Mouse (Mus musculus) hindbrain, embryonic 13.5 days (tissue): ENCODE data around the gene Gpank1. TPM values are rescaled to one million over a fixed set of nuclear protein-coding genes. Genes with fewer than 3 reads are reported as not detected.
A peak's percentile ranks its signal among the peaks of the same experiment; 100 is the strongest.

Experiments used
- ATAC-seq: fragments of 200-750 bp; cut with Nextera tagmentation; 2 replicates; pipeline ENCODE4 v1.8.0; 2017; ENCODE audit warnings: moderate TSS enrichment; ENCODE audit not compliant: low FRiP score
- H3K27ac ChIP-seq: fragments of 300-500 bp; sonication (generic); 2 replicates; pipeline ENCODE4 v1.5.1; 2015; ENCODE audit warnings: inconsistent platforms, mild to moderate bottlenecking, moderate library complexity
- H3K27me3 ChIP-seq: fragments of 300-500 bp; sonication (generic); 2 replicates; pipeline ENCODE4 v1.6.1; 2015; ENCODE audit warnings: mild to moderate bottlenecking, inconsistent platforms
- H3K36me3 ChIP-seq: fragments of 300-500 bp; sonication (generic); 2 replicates; pipeline ENCODE4 v1.6.1; 2015; ENCODE audit warnings: mild to moderate bottlenecking, inconsistent platforms
- H3K4me1 ChIP-seq: fragments of 300-500 bp; sonication (generic); replicated peaks from 2 replicates; pipeline ENCODE4 v1.6.1; 2015; ENCODE audit warnings: inconsistent platforms
- H3K4me2 ChIP-seq: fragments of 300-500 bp; sonication (generic); 2 replicates; pipeline ENCODE4 v1.6.1; 2015; ENCODE audit warnings: inconsistent platforms, mild to moderate bottlenecking, moderate library complexity
- H3K4me3 ChIP-seq: fragments of 300-500 bp; sonication (generic); 2 replicates; pipeline ENCODE4 v1.5.1; 2015; ENCODE audit warnings: mild to moderate bottlenecking, inconsistent platforms
- H3K9ac ChIP-seq: fragments of 300-500 bp; sonication (generic); 2 replicates; pipeline ENCODE4 v1.6.1; 2015; ENCODE audit warnings: mild to moderate bottlenecking, inconsistent platforms
- H3K9me3 ChIP-seq: fragments of 300-500 bp; sonication (generic); 2 replicates; pipeline ENCODE4 v1.6.1; 2016; ENCODE audit warnings: inconsistent platforms
- WGBS: fragments of 180-500 bp; shearing (Covaris S2); methylation state at CpG from one replicate; pipeline ENCODE4 v1.1.7; 2015; 5-methylcytosine and 5-hydroxymethylcytosine counted together
- polyA plus RNA-seq: library from polyadenylated mRNA; unstranded; fragments of >200 nt; fragmentation: Nextera tagmentation; extraction: Ambion mirVana; gene quantifications from 2 replicates; pipeline ENCODE4 v1.2.1, GENCODE M21; 2015

Gpank1 gene
- polyA plus RNA-seq, 1 experiment from 2014 or later, result 21.6 TPM

DNA sequence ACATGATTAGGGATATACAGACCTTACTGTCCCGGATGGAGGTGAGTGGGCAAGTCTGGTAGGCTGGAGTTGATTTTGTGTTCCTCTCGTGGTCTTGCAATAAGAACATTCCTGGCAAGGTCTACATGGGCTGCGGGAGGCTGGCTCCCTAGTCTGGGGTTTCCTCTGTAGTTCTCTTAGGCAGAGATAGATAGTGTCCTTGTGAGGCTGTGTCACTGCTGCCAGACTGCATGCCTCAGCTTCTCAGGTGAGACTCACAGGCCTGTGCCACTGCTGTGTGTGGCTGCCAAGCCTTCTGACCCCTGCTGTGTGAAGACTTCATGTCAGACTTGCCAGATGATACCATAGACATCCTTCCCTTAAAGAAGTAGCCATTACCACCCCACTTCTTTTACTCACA lies 18.0 kb downstream of the Gpank1 start:
- 93% methylated on average over 3 of the region's 3 CpGs for WGBS
- ATAC-seq, result no peak
- Histone ChIP-seq H3K4me3 (no peak overlapping the region), H3K27ac (no peak overlapping the region), H3K4me1 (peaks cover 34% of the 10 kb centered on the region), H3K4me2 (no peak overlapping the region), H3K27me3 (no peaks in the 10 kb centered on the region), H3K9me3 (no peaks in the 10 kb centered on the region), H3K9ac (peak overlapping the region; percentile 43), H3K36me3 (peaks cover 61% of the 10 kb centered on the region)

DNA sequence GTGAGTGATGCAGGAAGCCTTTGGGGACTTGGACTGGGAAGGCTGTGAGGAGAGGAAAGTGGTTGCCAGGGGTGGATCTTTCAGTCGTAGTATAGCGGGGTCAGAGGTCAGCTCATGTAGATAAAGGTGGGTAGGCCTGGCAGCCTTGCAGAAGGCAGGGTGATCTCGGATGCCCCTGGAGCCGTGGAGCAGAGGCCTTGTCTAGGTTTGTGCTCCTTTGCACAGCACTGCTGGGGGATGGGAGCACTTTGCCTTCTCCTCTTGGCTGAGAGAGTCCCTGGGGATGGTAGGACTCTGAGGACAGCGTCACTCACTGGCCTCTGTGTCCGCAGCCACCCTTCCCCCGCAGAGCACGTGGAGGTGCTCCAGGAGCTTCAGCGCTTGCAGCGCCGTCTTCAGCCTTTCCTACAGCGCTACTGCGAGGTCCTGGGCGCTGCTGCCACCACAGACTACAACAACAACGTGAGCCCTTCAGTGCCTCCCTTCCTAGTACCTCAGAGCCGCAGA lies 19.3 kb downstream of the Gpank1 start:
- H3K9ac ChIP-seq, result no peak overlapping the region
- H3K9me3 ChIP-seq, result no peaks in the 10 kb centered on the region
- peaks cover 34% of the 10 kb centered on the region for H3K4me1 ChIP-seq
- no peaks in the 10 kb centered on the region for H3K27me3 ChIP-seq
- WGBS, result 79% methylated on average over 16 of the region's 16 CpGs
- H3K36me3 ChIP-seq, result peaks cover 74% of the 10 kb centered on the region
- H3K4me2 ChIP-seq, result no peak overlapping the region
- ATAC-seq, result no peak
- H3K27ac ChIP-seq, result no peak overlapping the region
- no peak overlapping the region for H3K4me3 ChIP-seq

DNA sequence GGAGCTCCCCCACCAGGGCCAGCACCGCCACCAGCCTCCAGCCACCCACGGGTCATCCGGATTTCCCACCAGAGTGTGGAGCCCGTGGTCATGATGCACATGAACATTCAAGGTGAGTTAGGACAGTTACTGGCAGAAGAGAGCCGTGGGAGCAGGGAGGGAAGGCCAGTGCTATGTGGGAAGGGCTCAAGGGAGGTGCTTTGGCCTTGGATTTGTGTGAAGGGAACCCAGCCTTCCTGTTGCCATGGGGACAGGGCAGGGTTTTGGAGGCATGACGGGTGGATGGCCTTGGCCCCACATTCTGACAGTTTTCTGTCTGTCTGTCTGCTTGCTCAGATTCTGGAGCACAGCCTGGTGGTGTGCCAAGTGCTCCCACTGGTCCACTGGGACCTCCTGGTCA lies 20.7 kb downstream of the Gpank1 start:
- peaks cover 88% of the 10 kb centered on the region for H3K36me3 ChIP-seq
- ATAC-seq, result no peak
- WGBS, result 90% methylated on average over 6 of the region's 6 CpGs
- H3K4me2 ChIP-seq, result no peak overlapping the region
- no peak overlapping the region for H3K4me3 ChIP-seq
- no peaks in the 10 kb centered on the region for H3K9me3 ChIP-seq
- H3K4me1 ChIP-seq, result peaks cover 24% of the 10 kb centered on the region
- H3K27ac ChIP-seq, result no peak overlapping the region
- no peak overlapping the region for H3K9ac ChIP-seq
- H3K27me3 ChIP-seq, result no peaks in the 10 kb centered on the region

DNA sequence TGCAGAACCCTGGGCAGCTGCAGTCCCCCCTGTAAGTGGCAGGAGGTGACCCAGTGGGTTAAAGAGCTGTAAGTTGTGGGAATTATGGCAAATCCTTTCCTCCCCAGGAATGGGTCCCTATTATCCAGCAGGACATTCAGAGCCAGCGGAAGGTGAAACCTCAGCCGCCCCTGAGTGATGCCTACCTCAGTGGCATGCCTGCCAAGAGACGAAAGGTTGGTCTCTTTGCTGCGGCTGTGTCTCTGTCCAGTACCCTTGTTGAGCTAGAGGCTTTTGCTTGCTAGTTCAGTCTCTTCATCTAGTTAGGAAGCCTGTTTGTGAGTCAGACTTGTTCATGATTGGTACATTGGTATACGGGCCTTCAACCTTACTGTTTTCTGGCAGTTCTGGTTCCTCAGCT lies 24.9 kb downstream of the Gpank1 start:
- WGBS, result 86% methylated on average over 5 of the region's 5 CpGs
- Histone ChIP-seq H3K4me2 (no peak overlapping the region), H3K27ac (no peak overlapping the region), H3K27me3 (no peaks in the 10 kb centered on the region), H3K4me1 (no peaks in the 10 kb centered on the region), H3K4me3 (no peak overlapping the region), H3K9ac (0 out of 2 replicates have a peak overlapping the region, but pooled peaks have one; percentile 24), H3K9me3 (no peaks in the 10 kb centered on the region), H3K36me3 (peaks cover 97% of the 10 kb centered on the region)
- ATAC-seq, result no peak

DNA sequence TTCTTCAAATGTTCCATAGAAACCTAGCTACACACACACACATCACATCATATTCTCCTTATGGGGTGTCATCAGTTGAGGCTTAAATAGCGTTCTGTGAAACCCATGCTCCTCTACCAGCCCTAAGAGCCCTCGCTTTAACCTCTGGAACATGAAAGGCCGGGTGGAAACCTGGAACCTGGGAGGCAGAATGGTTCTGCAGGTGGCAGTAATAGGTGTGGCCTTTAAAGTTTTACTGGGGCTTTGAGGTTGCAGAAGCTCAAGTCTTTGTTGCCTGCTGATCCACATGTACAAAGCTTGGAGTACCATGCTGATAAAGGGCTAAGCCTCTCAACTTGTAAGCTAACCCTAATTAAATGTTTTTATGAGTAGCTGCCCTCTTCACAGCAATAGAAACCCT lies 26.1 kb downstream of the Gpank1 start:
- WGBS, result 63% methylated on average over 3 of the region's 3 CpGs
- Histone ChIP-seq H3K36me3 (peaks cover 97% of the 10 kb centered on the region), H3K4me2 (no peak overlapping the region), H3K9me3 (no peaks in the 10 kb centered on the region), H3K4me1 (no peaks in the 10 kb centered on the region), H3K27ac (0 out of 2 replicates have a peak overlapping the region, but pooled peaks have one; percentile 72), H3K27me3 (no peaks in the 10 kb centered on the region), H3K4me3 (no peak overlapping the region), H3K9ac (no peak overlapping the region)
- ATAC-seq, result no peak

DNA sequence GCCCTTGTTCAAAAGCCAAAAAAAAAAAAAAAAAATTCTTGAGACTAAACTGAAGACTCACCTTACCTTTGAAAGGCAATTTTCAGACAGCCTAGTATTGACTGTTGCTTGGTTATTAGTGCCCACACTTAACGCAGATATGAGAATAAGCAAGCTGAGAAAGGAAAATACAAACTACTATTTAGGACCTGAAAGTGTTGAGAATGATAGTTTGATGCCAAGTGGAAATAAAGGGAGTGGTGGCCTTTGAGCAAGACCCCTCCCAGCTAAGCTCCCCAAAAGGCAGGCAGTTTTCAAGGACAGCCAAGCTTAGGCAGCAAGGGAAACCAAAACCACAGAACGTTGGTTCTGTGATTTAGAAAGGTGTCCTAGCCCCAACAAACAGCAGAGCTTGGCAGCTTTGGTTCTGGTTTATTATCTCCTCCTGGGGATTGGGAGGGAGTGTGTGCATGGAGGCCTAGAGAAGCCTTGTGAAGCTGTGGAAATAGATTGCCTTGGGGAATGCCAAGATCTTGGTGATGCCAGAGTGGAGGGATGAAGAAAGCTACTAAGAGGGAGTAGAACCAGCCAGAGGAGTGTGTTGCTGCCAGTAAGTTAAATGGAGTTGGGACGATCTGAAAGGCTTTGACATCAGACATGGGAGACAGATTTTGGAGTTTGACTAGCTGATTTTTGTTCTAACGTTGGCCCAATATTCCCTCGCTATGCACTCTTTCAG lies 26.8 kb downstream of the Gpank1 start:
- H3K36me3 ChIP-seq, result peaks cover 97% of the 10 kb centered on the region
- no peaks in the 10 kb centered on the region for H3K27me3 ChIP-seq
- H3K27ac ChIP-seq, result no peak overlapping the region
- H3K9ac ChIP-seq, result no peak overlapping the region
- 76% methylated on average over 5 of the region's 5 CpGs for WGBS
- ATAC-seq, result no peak
- no peak overlapping the region for H3K4me3 ChIP-seq
- H3K4me2 ChIP-seq, result no peak overlapping the region
- no peaks in the 10 kb centered on the region for H3K4me1 ChIP-seq
- H3K9me3 ChIP-seq, result no peaks in the 10 kb centered on the region

DNA sequence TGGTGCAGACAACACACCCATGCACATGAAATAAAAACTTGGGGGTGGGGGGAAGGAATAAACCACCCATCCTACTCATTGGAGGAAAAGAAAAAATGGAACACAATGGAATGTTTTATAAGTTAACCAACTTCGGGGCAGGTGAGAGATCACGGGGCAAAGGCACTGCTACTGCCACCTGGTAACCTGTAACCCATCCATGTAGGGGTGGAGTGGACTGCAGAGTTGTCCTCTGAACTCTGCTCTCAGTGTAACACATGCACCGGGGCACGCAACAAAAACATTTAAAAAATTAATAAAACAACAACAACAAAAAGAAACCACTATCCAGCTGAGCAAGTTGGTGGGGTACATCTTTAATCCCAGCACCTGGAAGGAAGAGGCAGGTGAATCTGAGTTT lies 30.9 kb downstream of the Gpank1 start:
- Histone ChIP-seq H3K27me3 (no peaks in the 10 kb centered on the region), H3K9ac (no peak overlapping the region), H3K9me3 (no peaks in the 10 kb centered on the region), H3K4me3 (no peak overlapping the region), H3K36me3 (peaks cover 97% of the 10 kb centered on the region), H3K27ac (no peak overlapping the region), H3K4me2 (no peak overlapping the region), H3K4me1 (no peaks in the 10 kb centered on the region)
- 96% methylated on average over 4 of the region's 4 CpGs for WGBS
- ATAC-seq, result no peak

DNA sequence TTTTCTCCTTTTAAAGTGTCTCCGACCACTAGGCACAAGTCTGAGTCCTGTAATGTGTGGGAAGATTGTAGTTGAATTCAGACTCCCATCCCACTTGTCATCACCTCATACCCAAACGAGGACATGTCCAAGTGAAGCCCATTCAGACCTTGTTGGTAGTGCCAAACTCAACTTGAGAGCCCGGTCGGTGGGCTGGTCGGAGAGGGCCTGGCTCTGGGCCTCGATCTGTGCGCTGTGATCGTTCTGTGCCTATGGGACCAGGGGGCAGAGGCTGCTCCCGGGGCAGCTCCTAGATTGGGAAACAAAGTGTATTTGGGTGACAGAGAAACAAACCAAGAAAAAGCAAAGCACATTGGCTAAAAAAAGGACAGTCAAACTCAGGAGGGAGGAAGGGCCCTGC lies 31.8 kb downstream of the Gpank1 start:
- no peaks in the 10 kb centered on the region for H3K4me1 ChIP-seq
- H3K27me3 ChIP-seq, result no peaks in the 10 kb centered on the region
- no peak overlapping the region for H3K27ac ChIP-seq
- no peak overlapping the region for H3K4me2 ChIP-seq
- H3K4me3 ChIP-seq, result no peak overlapping the region
- H3K9me3 ChIP-seq, result no peaks in the 10 kb centered on the region
- 95% methylated on average over 9 of the region's 9 CpGs for WGBS
- ATAC-seq, result no peak
- peaks cover 98% of the 10 kb centered on the region for H3K36me3 ChIP-seq
- no peak overlapping the region for H3K9ac ChIP-seq

DNA sequence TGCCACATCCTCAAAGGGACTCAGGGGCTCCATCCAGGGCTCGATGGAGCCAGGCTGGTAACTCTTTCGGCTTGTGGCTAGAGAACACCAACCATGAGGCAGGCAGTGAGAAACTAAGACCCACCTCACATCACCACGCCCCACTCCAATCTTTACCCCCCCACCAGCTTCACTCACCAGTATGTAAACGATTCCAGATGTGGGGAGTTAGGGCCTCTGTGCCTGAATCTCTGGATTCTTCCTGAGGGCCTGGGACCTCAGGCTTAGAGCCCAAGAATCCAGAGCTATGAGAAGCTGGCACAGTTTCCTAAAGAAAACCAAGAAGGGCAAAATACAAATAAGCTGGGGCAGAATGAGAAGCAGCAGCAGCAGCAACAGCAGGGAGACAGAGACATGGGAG lies 32.7 kb downstream of the Gpank1 start:
- ATAC-seq, result no peak
- Histone ChIP-seq H3K4me3 (no peak overlapping the region), H3K27me3 (no peaks in the 10 kb centered on the region), H3K9me3 (no peaks in the 10 kb centered on the region), H3K36me3 (peaks cover 98% of the 10 kb centered on the region), H3K9ac (no peak overlapping the region; the same call in 1 of the 2 replicates), H3K4me2 (no peak overlapping the region), H3K27ac (no peak overlapping the region), H3K4me1 (no peaks in the 10 kb centered on the region)
- WGBS, result 94% methylated on average over 4 of the region's 4 CpGs

DNA sequence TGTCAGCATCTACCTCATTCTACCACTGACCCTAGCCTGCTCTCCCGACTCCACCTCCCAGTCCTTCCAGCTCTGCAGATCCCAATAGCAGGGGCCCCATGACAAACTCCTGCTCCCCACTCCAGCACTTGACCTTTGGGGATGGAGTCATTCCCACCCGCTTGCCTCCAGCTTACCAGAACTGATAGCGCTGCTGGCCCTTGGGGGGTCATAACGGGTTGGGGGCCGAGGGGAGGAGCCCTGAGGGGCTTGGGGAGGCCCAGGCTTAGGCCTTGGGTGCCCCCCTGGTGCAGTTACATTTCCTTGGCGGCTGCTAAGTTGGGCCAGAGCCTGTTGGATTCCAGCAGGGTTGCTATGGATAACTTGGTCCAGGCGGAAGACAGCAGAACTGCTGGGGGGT lies 33.4 kb downstream of the Gpank1 start:
- Histone ChIP-seq H3K27me3 (no peaks in the 10 kb centered on the region), H3K27ac (no peak overlapping the region), H3K9me3 (no peaks in the 10 kb centered on the region), H3K4me2 (no peak overlapping the region), H3K4me1 (no peaks in the 10 kb centered on the region), H3K4me3 (no peak overlapping the region), H3K9ac (no peak overlapping the region), H3K36me3 (peaks cover 98% of the 10 kb centered on the region)
- ATAC-seq, result no peak
- WGBS, result 76% methylated on average over 7 of the region's 7 CpGs

DNA sequence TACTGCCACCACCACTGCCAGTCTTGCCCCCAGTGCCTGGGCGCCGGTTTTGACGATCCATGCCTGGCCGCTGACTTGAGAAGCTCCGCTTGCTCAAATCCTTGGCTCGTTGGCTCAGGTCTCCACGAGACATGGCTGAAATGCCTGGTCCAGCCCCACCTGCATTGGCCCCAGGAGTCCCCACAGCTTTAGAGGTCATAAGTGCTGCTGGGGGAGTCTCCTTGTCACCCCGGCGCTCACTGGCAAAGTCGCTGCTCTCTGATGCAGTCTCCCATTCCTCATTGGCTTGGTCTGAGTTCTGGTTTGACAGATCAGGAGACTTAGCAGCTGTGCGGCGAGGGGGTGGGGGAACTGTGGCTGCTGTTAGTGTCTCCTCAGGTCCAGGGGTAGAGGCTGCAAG lies 34.2 kb downstream of the Gpank1 start:
- Histone ChIP-seq H3K36me3 (peaks cover 98% of the 10 kb centered on the region), H3K27ac (no peak overlapping the region), H3K9ac (no peak overlapping the region), H3K4me1 (no peaks in the 10 kb centered on the region), H3K27me3 (no peaks in the 10 kb centered on the region), H3K4me3 (no peak overlapping the region), H3K9me3 (no peaks in the 10 kb centered on the region), H3K4me2 (no peak overlapping the region)
- 96% methylated on average over 12 of the region's 12 CpGs for WGBS
- ATAC-seq, result no peak

DNA sequence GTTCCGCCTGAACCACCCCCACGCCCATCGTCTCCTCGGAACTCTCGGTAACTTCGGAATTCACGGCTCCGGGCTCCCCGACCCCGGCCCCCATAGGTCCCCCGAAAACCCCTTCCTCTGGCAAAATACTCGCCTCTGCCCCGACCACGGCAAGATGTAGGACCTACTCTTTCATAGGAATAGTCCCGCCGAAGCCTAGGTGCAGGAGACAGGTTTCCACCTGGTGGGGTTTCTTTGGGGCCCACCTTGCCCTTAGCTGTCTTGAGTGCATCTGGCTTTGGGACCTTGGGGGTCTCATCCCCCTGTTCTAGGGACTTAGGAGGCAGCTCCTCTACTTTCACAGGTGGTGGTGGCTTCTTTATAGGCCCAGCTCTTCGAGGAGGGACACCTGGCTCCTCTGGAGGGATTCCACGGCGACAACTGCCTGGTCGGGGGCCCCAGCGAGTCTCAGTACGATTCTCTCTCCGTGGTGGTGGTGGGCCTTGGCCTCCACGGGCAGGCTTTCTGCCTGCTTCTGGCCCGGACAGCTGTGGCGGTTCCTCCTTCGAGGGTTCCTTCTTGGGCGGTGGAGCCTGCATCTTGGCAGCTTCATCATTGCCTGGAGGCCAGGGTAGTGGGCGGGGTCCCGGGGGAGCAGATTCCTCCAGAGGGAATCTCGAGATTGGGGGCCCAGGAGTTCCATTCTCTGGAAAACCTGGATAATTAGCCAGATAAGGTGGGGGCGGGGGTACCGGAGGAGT lies 35.4 kb downstream of the Gpank1 start:
- WGBS, result 92% methylated on average over 33 of the region's 33 CpGs
- Histone ChIP-seq H3K4me2 (no peak overlapping the region), H3K4me3 (no peak overlapping the region), H3K27ac (no peak overlapping the region), H3K36me3 (peaks cover 100% of the 10 kb centered on the region), H3K27me3 (no peaks in the 10 kb centered on the region), H3K9me3 (no peaks in the 10 kb centered on the region), H3K4me1 (peaks cover 8% of the 10 kb centered on the region), H3K9ac (no peak overlapping the region)
- no peak for ATAC-seq

DNA sequence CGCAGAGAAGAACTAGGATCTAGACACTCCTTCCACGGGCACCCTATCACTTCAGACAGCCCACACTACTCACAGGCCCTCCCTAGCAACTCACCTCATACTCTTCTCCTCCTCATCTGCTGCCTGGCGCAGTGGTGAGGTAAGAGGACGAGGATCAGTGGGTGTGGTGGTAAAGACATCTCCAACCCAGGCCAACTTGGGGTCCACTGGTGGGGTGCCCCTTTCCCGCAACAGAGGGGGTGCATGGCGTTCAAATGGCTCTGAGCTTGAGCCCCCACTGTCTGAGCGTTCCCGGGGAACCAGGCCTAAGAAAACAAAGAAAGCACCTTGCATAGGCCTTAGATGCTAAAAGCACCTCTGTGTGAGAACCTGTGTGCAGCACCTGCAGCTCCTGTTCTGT lies 36.0 kb downstream of the Gpank1 start:
- Histone ChIP-seq H3K36me3 (peaks cover 99% of the 10 kb centered on the region), H3K27ac (no peak overlapping the region), H3K9ac (no peak overlapping the region), H3K4me1 (peaks cover 15% of the 10 kb centered on the region), H3K4me2 (no peak overlapping the region), H3K9me3 (no peaks in the 10 kb centered on the region), H3K4me3 (no peak overlapping the region), H3K27me3 (no peaks in the 10 kb centered on the region)
- 95% methylated on average over 8 of the region's 8 CpGs for WGBS
- no peak for ATAC-seq
